Comparison of ENCODE assay signal across 8 mouse cellular contexts in the genomic region with DNA sequence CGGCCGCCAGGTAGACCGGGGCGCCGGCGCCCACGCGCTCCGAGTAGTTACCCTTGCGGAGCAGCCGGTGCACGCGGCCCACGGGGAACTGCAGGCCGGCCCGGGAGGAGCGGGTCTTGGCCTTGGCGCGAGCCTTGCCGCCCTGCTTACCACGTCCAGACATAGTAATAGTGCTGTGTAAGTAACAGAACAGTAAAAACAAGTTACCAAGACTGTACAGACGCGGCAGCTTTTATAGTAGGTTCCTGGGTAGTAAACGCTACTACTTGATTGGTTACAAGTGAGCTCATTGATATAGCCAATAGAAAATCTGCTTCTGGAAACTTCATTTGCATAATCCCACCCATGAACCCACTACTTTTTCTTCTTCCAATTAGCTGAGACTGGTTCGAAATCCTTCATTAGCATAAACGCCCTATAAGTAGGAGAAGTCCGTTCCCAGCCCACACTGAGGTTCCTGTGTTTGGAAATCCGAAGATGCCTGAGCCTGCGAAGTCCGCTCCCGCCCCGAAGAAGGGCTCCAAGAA. TPM values are rescaled to one million over a fixed set of nuclear protein-coding genes. Genes with fewer than 3 reads are reported as not detected.
DNase-seq lines count a peak whose midpoint lies in the region; ATAC-seq and TF ChIP-seq lines count a peak whose summit lies in the region.

Hist1h2ac (minus strand) TSS at position 194 of the 527 bp plus-strand sequence.
Hist1h2bc (plus strand) TSS at position 445 of the 527 bp plus-strand sequence.

- H3K9ac ChIP-seq in kidney, embryonic 15.5 days: peak within 1 kb of the TSS; percentile 52

- DNase-seq in B cell, adult 2 months: peak; percentile 84 to 85
- DNase-seq in heart, embryonic 10.5 days (ENCODE audit: low spot score): peak; percentile 96
- DNase-seq in liver: peak; percentile 91
- DNase-seq in spleen, postnatal 4 days (ENCODE audit: low spot score in 2 of 2): peak; percentile 88 to 91

- no peak for TF ChIP-seq CTCF in bone marrow macrophage, adult 2 months (IDR thresholded peaks at IDR 0.05; ENCODE audit: low read depth, low read length)

- H3K36me3 ChIP-seq in heart, embryonic 10.5 days: no peaks in the 10 kb centered on the region
- H3K36me3 ChIP-seq in kidney, embryonic 15.5 days: no peaks in the 10 kb centered on the region

- H3K4me3 ChIP-seq in bone marrow macrophage, adult 2 months (ENCODE audit: insufficient read depth, low read length): peak within 1 kb of the TSS; percentile 68
- peak within 1 kb of the TSS; percentile 55 for H3K4me3 ChIP-seq in heart, embryonic 10.5 days
- peak within 1 kb of the TSS; percentile 50 for H3K4me3 ChIP-seq in kidney, embryonic 15.5 days (replicated peaks)

- peak within 1 kb of the TSS; percentile 63 for H3K4me2 ChIP-seq in kidney, embryonic 15.5 days

- peak; percentile 87 for ATAC-seq in erythroblast, adult 5-6 weeks (replicated peaks; ENCODE audit: low FRiP score, poor library complexity, severe bottlenecking)
- ATAC-seq in kidney, embryonic 15.5 days (replicated peaks; ENCODE audit: low FRiP score): peak; percentile 99
- ATAC-seq in monocyte, adult 5-6 weeks (replicated peaks; ENCODE audit: insufficient number of reproducible peaks, low FRiP score, low TSS enrichment, poor library complexity, severe bottlenecking): peak; percentile 86

- H3K9me3 ChIP-seq in heart, embryonic 10.5 days: no peaks in the 10 kb centered on the region
- H3K9me3 ChIP-seq in kidney, embryonic 15.5 days (replicated peaks): no peaks in the 10 kb centered on the region

- under 1% methylated on average over 25 of the region's 32 CpGs for WGBS in heart, embryonic 10.5 days
- under 1% methylated on average over 28 of the region's 32 CpGs for WGBS in kidney, embryonic 15.5 days

- H3K27ac ChIP-seq in bone marrow macrophage, adult 2 months (ENCODE audit: insufficient read depth, low read depth, low read length): peak within 1 kb of the TSS; percentile 92
- H3K27ac ChIP-seq in heart, embryonic 10.5 days: peak within 1 kb of the TSS; percentile 87
- peak within 1 kb of the TSS; percentile 99 for H3K27ac ChIP-seq in kidney, embryonic 15.5 days

- no peaks in the 10 kb centered on the region for H3K27me3 ChIP-seq in heart, embryonic 10.5 days (ENCODE audit: insufficient read depth, poor library complexity, severe bottlenecking)
- H3K27me3 ChIP-seq in kidney, embryonic 15.5 days: no peaks in the 10 kb centered on the region

- peaks cover 13% of the 10 kb centered on the region for H3K4me1 ChIP-seq in bone marrow macrophage, adult 2 months (ENCODE audit: control insufficient read depth, insufficient read depth, low read length)
- peaks cover 9% of the 10 kb centered on the region for H3K4me1 ChIP-seq in heart, embryonic 10.5 days
- peaks cover 22% of the 10 kb centered on the region for H3K4me1 ChIP-seq in kidney, embryonic 15.5 days

- TF ChIP-seq POLR2A in bone marrow macrophage, adult 2 months (IDR thresholded peaks at IDR 0.05; ENCODE audit: borderline replicate concordance, low read depth, low read length): no peak

RNA-seq across cellular contexts. Expression of gene Hist1h2ac, which starts in this region (rescaled TPM):
- 0.35 and 0.40 TPM in 2 replicates for polyA plus RNA-seq in bone marrow macrophage, adult 2 months (2012; ENCODE audit: insufficient read depth, insufficient read length, missing spikeins)
- total RNA-seq in erythroblast, adult 5-6 weeks (2015; ENCODE audit: low replicate concordance): 5.6 and 12.3 TPM in 2 replicates
- 55.5 and 70.6 TPM in 2 replicates for total RNA-seq in erythroblast, adult 5-6 weeks (2017; ENCODE audit: low replicate concordance)
- polyA plus RNA-seq in heart, embryonic 10.5 days (2016; fragmentation: Nextera tagmentation; extraction: Ambion mirVana): 0.63 and 0.84 TPM in 2 replicates
- polyA plus RNA-seq in kidney, embryonic 15.5 days (2015; fragmentation: Nextera tagmentation; extraction: Ambion mirVana): 1.3 and 1.5 TPM in 2 replicates
- total RNA-seq in monocyte, adult 5-6 weeks (2017): 5.0 to 8.9 TPM (median 8.3 TPM) in 3 replicates

RNA-seq across cellular contexts. Expression of gene Hist1h2bc, which starts in this region (rescaled TPM):
- polyA plus RNA-seq in bone marrow macrophage, adult 2 months (2012; ENCODE audit: insufficient read depth, insufficient read length, missing spikeins): 55.8 and 61.9 TPM in 2 replicates
- total RNA-seq in erythroblast, adult 5-6 weeks (2015; ENCODE audit: low replicate concordance): 44.9 and 49.2 TPM in 2 replicates
- 164 and 206 TPM in 2 replicates for total RNA-seq in erythroblast, adult 5-6 weeks (2017; ENCODE audit: low replicate concordance)
- polyA plus RNA-seq in heart, embryonic 10.5 days (2016; fragmentation: Nextera tagmentation; extraction: Ambion mirVana): 24.3 and 29.4 TPM in 2 replicates
- polyA plus RNA-seq in kidney, embryonic 15.5 days (2015; fragmentation: Nextera tagmentation; extraction: Ambion mirVana): 65.3 and 71.8 TPM in 2 replicates
- 28.7 to 101 TPM (median 49.7 TPM) in 3 replicates for total RNA-seq in monocyte, adult 5-6 weeks (2017)

Comparison
In these comparisons a context has a peak if more than half of its experiments do, and no peak if none do; other contexts are left out.
1. Peak in every context shown above with its lines: DNase-seq, ATAC-seq, H3K4me3 ChIP-seq and H3K27ac ChIP-seq.